Mouse (Mus musculus) adrenal gland, adult 18-20 months (tissue): Measurements from ENCODE around the gene Gucy1a1. TPM values are rescaled to one million over a fixed set of nuclear protein-coding genes. Genes with fewer than 3 reads are reported as not detected.
A peak's percentile ranks its signal among the peaks of the same experiment; 100 is the strongest.
"Not testable (repeated sequence)": the region's sequence is repeated elsewhere in the genome, so short reads cannot be mapped to it uniquely, and the experiment has no call there.

Experiments used
- DNase-seq, 2 experiments: peaks; one replicate each; pipeline ENCODE4 v3.0.0; 2021 to 2022; ENCODE audit warnings: low spot score in 2 of 2
- long read RNA-seq, 2 experiments: library from polyadenylated mRNA; stranded (forward); transcript quantifications; one replicate each; pipeline ENCODE4 v2.0.0; 2021
- total RNA-seq, 2 experiments: library from RNA; stranded (reverse); gene quantifications; 1 replicate in 1 of 2; 2 replicates in 1 of 2; pipeline ENCODE4 v1.2.3; 2021

Gucy1a1 gene
- 10 to 100 TPM; 24.1 to 24.7 TPM for total RNA-seq
- long read RNA-seq, experiment 1, full-length matches to known transcripts: 5 of 5 reads
- long read RNA-seq, experiment 1, partial matches to known transcripts: 0 of 5 reads
- long read RNA-seq, experiment 1, other reads (novel, unspliced or antisense): 0 of 5 reads
- long read RNA-seq, experiment 2, full-length matches to known transcripts: 7 of 16 reads
- long read RNA-seq, experiment 2, partial matches to known transcripts: 7 of 16 reads
- long read RNA-seq, experiment 2, other reads (novel, unspliced or antisense): 2 of 16 reads

- DNase-seq: peak; percentile 23 to 26
Observed at GRCm38 (mm10) chr3:82145126-82145901, at the start of gene Gucy1a1. TSS of gene Gucy1a1 (minus strand) at chr3:82145789.

- DNase-seq: no peak
Observed at GRCm38 (mm10) chr3:82191559-82192245, 46.1 kb upstream of the Gucy1a1 start.

GRCm38 (mm10) chr3:82185626-82186025 lies 40.0 kb upstream of the Gucy1a1 start:
- DNase-seq: no peak

GRCm38 (mm10) chr3:82181500-82181899 lies 35.9 kb upstream of the Gucy1a1 start:
- no peak for DNase-seq

- no peak for DNase-seq
Observed at GRCm38 (mm10) chr3:82180253-82180652, 34.7 kb upstream of the Gucy1a1 start.

- no peak for DNase-seq
Observed at GRCm38 (mm10) chr3:82175501-82175900, 29.9 kb upstream of the Gucy1a1 start.

- no peak for DNase-seq
Observed at GRCm38 (mm10) chr3:82167064-82167463, 21.5 kb upstream of the Gucy1a1 start.

- DNase-seq: no peak
Observed at GRCm38 (mm10) chr3:82165937-82166336, 20.3 kb upstream of the Gucy1a1 start.

- DNase-seq: not testable (repeated sequence)
Observed at GRCm38 (mm10) chr3:82162992-82163391, 17.4 kb upstream of the Gucy1a1 start.

GRCm38 (mm10) chr3:82145978-82146377 lies 389 bp upstream of the Gucy1a1 start:
- no peak for DNase-seq

GRCm38 (mm10) chr3:82144725-82145125 lies 864 bp downstream of the Gucy1a1 start:
- peak in 1 of 2 experiments; percentile 9 for DNase-seq

GRCm38 (mm10) chr3:82140781-82141180 lies 4.8 kb downstream of the Gucy1a1 start:
- DNase-seq: no peak

GRCm38 (mm10) chr3:82138002-82138667 lies 7.5 kb downstream of the Gucy1a1 start:
- DNase-seq: no peak

GRCm38 (mm10) chr3:82135483-82135882 lies 10.1 kb downstream of the Gucy1a1 start:
- DNase-seq: no peak

- no peak for DNase-seq
Observed at GRCm38 (mm10) chr3:82129258-82129657, 16.3 kb downstream of the Gucy1a1 start.

- DNase-seq: no peak
Observed at GRCm38 (mm10) chr3:82124567-82124966, 21.0 kb downstream of the Gucy1a1 start.

- no peak for DNase-seq
Observed at GRCm38 (mm10) chr3:82118916-82119315, 26.7 kb downstream of the Gucy1a1 start.

GRCm38 (mm10) chr3:82112439-82112838 lies 33.1 kb downstream of the Gucy1a1 start:
- DNase-seq: no peak

- DNase-seq: no peak
Observed at GRCm38 (mm10) chr3:82111986-82112385, 33.6 kb downstream of the Gucy1a1 start.

- no peak for DNase-seq
Observed at GRCm38 (mm10) chr3:82108951-82109350, 36.6 kb downstream of the Gucy1a1 start.

GRCm38 (mm10) chr3:82104229-82104628 lies 41.4 kb downstream of the Gucy1a1 start:
- no peak for DNase-seq
